Mouse (Mus musculus) erythroblast, adult 5-6 weeks (primary cell): ENCODE results near the gene Ica1l. TPM values are rescaled to one million over a fixed set of nuclear protein-coding genes. Genes with fewer than 3 reads are reported as not detected.

ENCODE experiments used
- ATAC-seq: replicated peaks from 2 replicates; pipeline ENCODE4 v1.8.0; 2016; ENCODE audit warnings: moderate number of reproducible peaks, mild to moderate bottlenecking, moderate TSS enrichment, inconsistent platforms; ENCODE audit not compliant: poor library complexity, low FRiP score, severe bottlenecking
- total RNA-seq, 2 experiments: library from RNA; stranded (forward) in 1 of 2; stranded (reverse) in 1 of 2; fragments of 150-400 nt in 1 of 2; fragments of 200-764, 138-1000 nt in 1 of 2; gene quantifications; 2 replicates each; pipeline versions ENCODE4 v1.2.3 to v1.2.4; 2015 to 2017; ENCODE audit warnings: low replicate concordance in 2 of 2

Ica1l gene
- total RNA-seq, 2 experiments from 2014 or later = 1.4 TPM; not detected in 1

DNA sequence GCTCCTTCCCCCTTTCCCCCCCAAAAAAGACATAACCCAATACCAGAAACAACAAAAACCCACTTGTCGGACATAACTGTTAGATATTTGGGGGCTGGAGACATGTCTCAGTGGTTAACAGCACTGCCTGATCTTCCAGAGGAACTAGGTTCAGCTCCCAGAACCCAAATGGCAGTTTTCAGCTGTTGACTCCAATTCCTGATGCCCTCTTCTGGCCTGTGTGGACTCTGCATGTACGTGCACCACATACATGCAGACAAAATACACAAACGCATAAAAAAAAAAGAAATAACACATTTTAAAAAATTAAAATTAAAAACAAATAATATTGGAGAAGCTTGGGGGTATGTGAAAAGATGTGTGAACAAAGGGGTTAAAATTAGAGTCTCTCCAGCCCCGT is 75.7 kb downstream of the Ica1l start:
- no peak for ATAC-seq

DNA sequence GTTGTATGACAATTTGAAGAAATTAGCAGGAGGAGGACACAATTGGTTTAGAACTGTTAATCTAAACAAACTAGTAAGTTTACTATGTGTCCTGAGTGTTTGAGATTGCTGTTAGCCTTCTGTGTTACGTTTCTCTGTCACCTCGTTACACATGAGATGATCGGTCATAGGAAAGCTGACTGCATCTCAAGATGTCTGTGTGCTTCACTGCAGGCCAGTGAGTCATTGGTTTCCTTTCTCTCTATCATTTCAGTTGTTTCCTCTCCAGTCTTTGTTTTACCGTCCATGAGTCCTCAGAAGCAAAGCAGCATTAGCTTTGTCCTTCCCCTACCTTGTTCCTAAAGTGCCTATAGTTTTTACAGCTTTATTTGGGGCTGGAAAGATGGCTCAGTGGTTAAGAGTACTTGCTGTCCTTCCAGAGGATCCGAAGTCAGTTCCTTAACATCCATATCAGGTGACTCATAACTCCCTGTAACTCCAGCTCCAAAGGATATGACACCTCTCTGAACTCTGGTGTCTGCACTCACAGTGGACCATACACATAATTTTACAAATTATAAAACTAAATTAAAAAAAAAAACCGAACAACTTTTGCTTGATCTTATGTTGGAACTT is 76.7 kb downstream of the Ica1l start:
- no peak for ATAC-seq

DNA sequence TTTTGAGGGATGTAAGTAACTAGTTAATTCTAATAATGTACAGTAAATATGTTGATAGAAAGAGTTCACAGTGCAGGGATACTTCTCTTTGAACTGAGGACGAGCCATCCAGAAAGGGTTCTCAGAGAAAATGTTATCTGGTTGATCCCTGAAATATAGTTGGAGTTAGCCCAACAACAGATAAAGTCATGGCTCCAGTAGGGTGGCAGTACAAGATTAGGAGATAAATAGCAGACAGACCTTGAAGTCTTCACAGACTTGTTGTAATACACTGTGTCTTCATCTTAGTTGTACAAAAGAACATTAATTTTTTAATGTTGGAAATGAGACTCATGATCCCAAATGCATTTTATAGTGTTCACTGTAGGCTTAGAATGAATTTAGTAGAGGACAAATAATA is 83.0 kb downstream of the Ica1l start:
- ATAC-seq = no peak

DNA sequence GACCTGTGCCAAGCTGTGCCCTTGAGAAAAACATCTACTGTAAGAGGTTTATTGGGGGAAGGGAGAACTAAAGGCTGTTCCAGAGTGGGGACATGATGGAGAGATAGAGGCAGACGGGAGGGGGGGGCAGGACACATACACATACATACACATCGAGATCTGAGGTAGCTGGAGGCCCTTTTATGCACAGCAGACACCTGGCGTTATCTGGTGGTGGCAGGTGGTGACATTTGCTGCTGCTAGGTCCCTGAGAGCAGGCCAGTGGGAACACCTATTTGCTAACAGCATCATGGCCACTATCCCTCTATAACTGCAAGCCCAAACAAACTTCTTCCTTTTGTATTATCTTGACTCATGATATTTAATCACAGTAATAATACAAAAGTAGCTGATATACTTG is 85.8 kb downstream of the Ica1l start:
- no peak for ATAC-seq

DNA sequence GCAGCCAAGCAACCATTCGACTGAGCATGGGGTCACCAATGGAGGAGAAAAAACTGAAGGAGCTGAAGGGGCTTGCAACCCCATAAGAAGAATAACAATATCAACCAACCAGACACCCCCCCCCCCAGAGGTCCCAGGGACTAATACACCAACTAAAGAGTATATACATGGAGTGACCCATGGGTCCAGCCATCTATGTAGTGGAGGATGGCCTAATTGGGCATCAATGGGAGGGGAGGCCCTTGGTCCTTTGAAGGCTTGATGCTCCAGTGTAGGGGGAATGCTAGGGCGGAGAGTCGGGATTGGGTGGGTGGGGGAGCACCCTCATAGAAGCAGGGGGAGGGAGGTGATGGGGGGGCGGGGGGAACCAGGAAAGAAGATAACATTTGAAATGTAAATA is 95.5 kb downstream of the Ica1l start:
- ATAC-seq = no peak

DNA sequence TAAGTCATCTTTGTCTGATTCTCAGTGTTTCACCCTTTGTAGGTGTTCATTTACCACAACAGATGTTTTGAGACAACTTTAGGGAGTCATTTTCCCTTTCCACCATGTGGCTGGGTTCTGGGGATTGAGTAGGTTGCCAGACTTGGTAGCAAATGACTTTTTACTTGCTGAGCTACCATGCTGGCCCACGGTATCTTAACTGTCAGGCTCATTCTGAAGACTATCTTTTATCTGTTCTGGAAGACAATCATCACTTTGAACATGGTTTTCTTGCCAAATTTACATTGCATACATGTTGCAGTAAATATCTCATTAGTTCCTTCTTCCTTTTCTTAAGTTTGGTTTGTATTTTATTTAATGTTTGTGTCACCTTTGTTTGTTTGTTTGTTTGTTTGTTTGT is 97.0 kb downstream of the Ica1l start:
- no peak for ATAC-seq

DNA sequence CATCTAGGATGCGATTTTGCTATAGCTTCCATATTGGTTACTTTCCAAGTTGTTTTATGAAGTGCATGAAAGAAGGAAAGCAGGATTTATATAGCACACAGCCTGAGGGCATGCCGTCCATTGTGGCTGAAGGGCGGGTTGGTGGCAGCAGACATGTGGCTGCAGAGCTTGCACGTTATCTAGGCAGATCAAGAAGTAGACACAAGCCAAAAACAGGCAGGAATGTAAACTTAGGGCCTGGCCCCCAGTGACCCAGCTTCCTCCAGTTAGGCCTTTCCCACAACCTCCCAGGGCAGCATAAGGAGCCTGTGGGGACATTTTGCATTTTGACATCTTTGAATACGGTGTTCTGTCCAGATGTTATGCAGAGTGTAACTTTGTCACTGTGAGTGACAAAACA is 99.2 kb downstream of the Ica1l start:
- no peak for ATAC-seq

DNA sequence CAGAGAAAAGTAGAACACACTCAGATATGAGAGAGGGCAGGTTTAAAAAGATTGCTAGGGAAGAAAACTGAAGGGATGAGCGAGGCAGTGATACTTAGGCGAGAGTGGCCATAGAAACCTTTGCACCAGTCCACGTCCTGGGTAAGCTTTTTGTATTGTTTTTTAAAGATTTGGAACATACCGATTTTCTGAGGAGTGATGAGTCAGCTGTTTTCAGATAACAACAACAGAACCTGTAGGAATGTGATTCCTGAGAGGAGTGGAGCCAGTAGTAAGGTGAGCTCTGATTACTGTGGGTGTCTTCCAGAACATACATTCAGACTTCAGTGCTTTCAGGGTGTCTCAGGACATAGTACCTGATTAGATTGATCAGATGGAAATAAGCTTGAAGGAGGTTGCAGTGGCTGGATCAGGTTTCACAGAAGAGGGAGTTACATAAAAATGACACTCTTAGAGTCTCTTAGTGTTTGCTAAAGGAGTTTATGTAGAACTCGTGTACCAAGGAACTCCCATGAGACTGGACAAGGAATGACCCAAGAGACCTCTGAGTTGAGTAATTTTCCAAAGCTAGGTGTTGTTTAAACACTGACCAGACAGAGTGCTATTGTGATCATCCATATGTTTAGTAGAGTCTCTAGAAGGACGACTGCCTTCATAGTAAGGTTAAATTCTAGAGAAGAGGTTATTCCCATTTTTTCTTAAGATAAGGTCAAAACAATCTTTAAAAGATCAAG is 100.8 kb downstream of the Ica1l start:
- ATAC-seq = no peak

DNA sequence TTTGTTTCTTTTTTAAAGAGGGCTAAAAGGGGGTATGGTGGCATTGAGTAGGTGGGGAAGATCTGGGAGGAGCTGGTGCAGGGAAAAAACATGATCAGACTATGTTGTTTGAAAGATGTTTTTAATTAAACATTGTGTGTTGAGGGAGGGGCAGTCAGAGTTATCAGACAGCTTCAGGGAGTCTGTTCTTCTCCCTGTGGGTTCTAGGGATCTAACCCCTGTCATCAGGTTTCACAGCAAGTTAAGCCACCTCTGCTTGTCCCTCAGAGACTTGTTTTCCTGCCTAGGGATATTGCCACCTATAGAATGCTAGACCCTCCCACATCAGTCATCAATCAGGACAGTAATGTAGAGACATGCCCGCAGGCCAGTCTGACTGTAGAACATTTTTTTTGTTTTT is 101.9 kb downstream of the Ica1l start:
- no peak for ATAC-seq

DNA sequence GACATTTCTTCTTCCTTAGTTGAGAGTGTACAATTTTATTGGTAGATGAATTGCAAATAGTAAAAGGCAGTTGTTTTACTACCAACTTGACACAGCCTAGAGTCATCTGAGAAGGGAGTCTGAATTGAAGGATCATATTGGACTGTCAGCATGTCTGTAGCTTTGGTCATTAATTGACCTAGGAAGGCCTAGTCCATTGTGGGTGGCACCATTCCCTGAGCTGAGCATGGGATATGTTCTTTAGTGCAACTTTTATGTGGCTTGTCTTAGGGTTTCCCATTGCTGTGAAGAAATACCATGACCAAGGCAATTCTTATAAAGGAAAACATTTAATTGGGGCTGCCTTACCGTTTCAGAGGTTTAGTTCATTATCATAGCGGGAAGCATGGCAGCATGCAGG is 110.0 kb downstream of the Ica1l start:
- ATAC-seq = no peak

Other genes starting within 250 kb of the Ica1l start
- gene Fam117b, start 130.2 kb downstream of the Ica1l start, total RNA-seq (2015; ENCODE audit: low replicate concordance) = 7.3 and 9.4 TPM in 2 replicates
- 7.8 and 8.9 TPM in 2 replicates for gene Fam117b, start 130.2 kb downstream of the Ica1l start, total RNA-seq (2017; ENCODE audit: low replicate concordance)
- gene Carf, start 55.1 kb upstream of the Ica1l start, total RNA-seq (2015; ENCODE audit: low replicate concordance) = 1.0 TPM in 1 of 2 replicates, not detected in the other
- 2.2 and 3.2 TPM in 2 replicates for gene Carf, start 55.1 kb upstream of the Ica1l start, total RNA-seq (2017; ENCODE audit: low replicate concordance)
- gene Wdr12, start 55.5 kb upstream of the Ica1l start, total RNA-seq (2015; ENCODE audit: low replicate concordance) = 9.2 and 25.6 TPM in 2 replicates
- gene Wdr12, start 55.5 kb upstream of the Ica1l start, total RNA-seq (2017; ENCODE audit: low replicate concordance) = 8.9 and 13.5 TPM in 2 replicates
- 1.9 and 2.9 TPM in 2 replicates for gene Nbeal1, start 137.4 kb upstream of the Ica1l start, total RNA-seq (2015; ENCODE audit: low replicate concordance)
- gene Nbeal1, start 137.4 kb upstream of the Ica1l start, total RNA-seq (2017; ENCODE audit: low replicate concordance) = 2.8 and 4.3 TPM in 2 replicates